Mouse (Mus musculus) liver, adult 2 months (tissue): Measurements from ENCODE around the gene Cdh22.

ENCODE experiments used
- CTCF ChIP-seq: fragments of 200-500 bp; IDR thresholded peaks from 2 replicates; pipeline ENCODE4 v1.5.1; 2011; ENCODE audit warnings: low read depth, low read length, control low read depth
- POLR2A ChIP-seq: fragments of 200-500 bp; IDR thresholded peaks from 2 replicates; pipeline ENCODE4 v1.6.1; 2011; ENCODE audit warnings: low read length, control low read depth; ENCODE audit not compliant: insufficient read depth; ENCODE audit errors: extremely low read depth

DNA sequence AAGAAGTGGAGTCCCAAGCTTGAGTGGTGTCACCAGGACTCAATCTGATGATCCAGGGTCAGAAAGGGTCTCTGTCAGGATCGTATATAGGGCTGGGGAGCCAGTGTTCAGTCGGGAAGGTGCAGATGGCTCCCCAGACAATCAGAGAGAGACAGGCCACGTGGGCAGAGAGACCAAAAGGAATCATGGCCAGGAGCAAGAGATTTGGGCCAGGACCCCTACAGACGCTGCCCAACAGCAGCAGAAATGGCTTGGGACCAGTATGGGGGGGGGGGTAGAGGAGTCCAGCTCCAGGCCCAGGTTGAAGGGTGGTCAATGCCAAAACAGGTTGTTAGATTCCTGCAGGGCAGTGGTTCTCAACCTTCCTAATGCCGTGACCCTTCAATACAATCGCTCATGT lies 29.2 kb downstream of the Cdh22 start:
- no peak for TF ChIP-seq CTCF
- TF ChIP-seq POLR2A: no peak
